Mouse (Mus musculus): ENCODE measurements around the gene Asrgl1. TPM values are rescaled to one million over a fixed set of nuclear protein-coding genes. Genes with fewer than 3 reads are reported as not detected.
"Not testable (repeated sequence)": the region's sequence is repeated elsewhere in the genome, so short reads cannot be mapped to it uniquely, and the experiment has no call there.

The Asrgl1 gene
- polyA plus RNA-seq, 1 experiment = 3.3 TPM

GRCm38 (mm10) chr19:9087821-9088220, 47.6 kb downstream of the Asrgl1 start, which contains the start of gene Scgb1a1:
TSS of gene Scgb1a1 (minus strand) at chr19:9087958.
- H3K4me3 ChIP-seq (ENCODE audit: insufficient read depth, low read length) = no peak within 1 kb of the TSS
- H3K4me1 ChIP-seq (ENCODE audit: control insufficient read depth, insufficient read depth, low read length) = peaks cover 8% of the 10 kb centered on the region
- no peak within 1 kb of the TSS for H3K27ac ChIP-seq (ENCODE audit: insufficient read depth, low read length)
- TF ChIP-seq CTCF (IDR thresholded peaks at IDR 0.05; ENCODE audit: borderline replicate concordance, insufficient read depth, low read length) (no peak), POLR2A (IDR thresholded peaks at IDR 0.05; ENCODE audit: low read depth, low read length) (no peak)

GRCm38 (mm10) chr19:9083892-9084291, 51.5 kb downstream of the Asrgl1 start:
- not testable (repeated sequence) for H3K4me3 ChIP-seq (ENCODE audit: insufficient read depth, low read length); H3K27ac ChIP-seq (ENCODE audit: insufficient read depth, low read length)
- peaks cover 18% of the 10 kb centered on the region for H3K4me1 ChIP-seq (ENCODE audit: control insufficient read depth, insufficient read depth, low read length)

- Histone ChIP-seq H3K4me3 (ENCODE audit: insufficient read depth, low read length) (no peak overlapping the region), H3K27ac (ENCODE audit: insufficient read depth, low read length) (peak overlapping the region; percentile 63), H3K4me1 (ENCODE audit: control insufficient read depth, insufficient read depth, low read length) (peaks cover 18% of the 10 kb centered on the region)
- no peak for TF ChIP-seq CTCF (IDR thresholded peaks at IDR 0.05; ENCODE audit: borderline replicate concordance, insufficient read depth, low read length)
- no peak for TF ChIP-seq POLR2A (IDR thresholded peaks at IDR 0.05; ENCODE audit: low read depth, low read length)
Measured at GRCm38 (mm10) chr19:9083010-9083355, 52.5 kb downstream of the Asrgl1 start.

- H3K27ac ChIP-seq (ENCODE audit: insufficient read depth, low read length) = peak overlapping the region; percentile 65
- TF ChIP-seq CTCF (IDR thresholded peaks at IDR 0.05; ENCODE audit: borderline replicate concordance, insufficient read depth, low read length) = peak; percentile 81
- no peak for TF ChIP-seq POLR2A (IDR thresholded peaks at IDR 0.05; ENCODE audit: low read depth, low read length)
- peaks cover 20% of the 10 kb centered on the region for H3K4me1 ChIP-seq (ENCODE audit: control insufficient read depth, insufficient read depth, low read length)
- no peak overlapping the region for H3K4me3 ChIP-seq (ENCODE audit: insufficient read depth, low read length)
Measured at GRCm38 (mm10) chr19:9082191-9083009, 53.0 kb downstream of the Asrgl1 start.

- Histone ChIP-seq H3K4me1 (ENCODE audit: control insufficient read depth, insufficient read depth, low read length) (peaks cover 27% of the 10 kb centered on the region), H3K4me3 (ENCODE audit: insufficient read depth, low read length) (no peak overlapping the region), H3K27ac (ENCODE audit: insufficient read depth, low read length) (peak overlapping the region; percentile 65)
- TF ChIP-seq CTCF (IDR thresholded peaks at IDR 0.05; ENCODE audit: borderline replicate concordance, insufficient read depth, low read length) (no peak), POLR2A (IDR thresholded peaks at IDR 0.05; ENCODE audit: low read depth, low read length) (no peak)
Measured at GRCm38 (mm10) chr19:9081311-9082190, 53.9 kb downstream of the Asrgl1 start.

- TF ChIP-seq POLR2A (IDR thresholded peaks at IDR 0.05; ENCODE audit: low read depth, low read length) (no peak; the same call in 1 of the 2 replicates), CTCF (IDR thresholded peaks at IDR 0.05; ENCODE audit: borderline replicate concordance, insufficient read depth, low read length) (no peak)
Measured at GRCm38 (mm10) chr19:9079916-9080315, 55.5 kb downstream of the Asrgl1 start.

GRCm38 (mm10) chr19:9076982-9077660, 58.3 kb downstream of the Asrgl1 start:
- TF ChIP-seq CTCF (IDR thresholded peaks at IDR 0.05; ENCODE audit: borderline replicate concordance, insufficient read depth, low read length) (no peak), POLR2A (IDR thresholded peaks at IDR 0.05; ENCODE audit: low read depth, low read length) (no peak)
- H3K4me3 ChIP-seq (ENCODE audit: insufficient read depth, low read length) = no peak overlapping the region
- peaks cover 38% of the 10 kb centered on the region for H3K4me1 ChIP-seq (ENCODE audit: control insufficient read depth, insufficient read depth, low read length)
- H3K27ac ChIP-seq (ENCODE audit: insufficient read depth, low read length) = peak overlapping the region; percentile 67

More at GRCm38 (mm10) chr19:9079916-9080315, 55.5 kb downstream of the Asrgl1 start:
- peaks cover 35% of the 10 kb centered on the region for H3K4me1 ChIP-seq (ENCODE audit: control insufficient read depth, insufficient read depth, low read length)
- no peak overlapping the region for H3K4me3 ChIP-seq (ENCODE audit: insufficient read depth, low read length)
- H3K27ac ChIP-seq (ENCODE audit: insufficient read depth, low read length) = peak overlapping the region; percentile 80

GRCm38 (mm10) chr19:9076035-9076434, 59.4 kb downstream of the Asrgl1 start:
- TF ChIP-seq CTCF (IDR thresholded peaks at IDR 0.05; ENCODE audit: borderline replicate concordance, insufficient read depth, low read length) (no peak), POLR2A (IDR thresholded peaks at IDR 0.05; ENCODE audit: low read depth, low read length) (no peak)
- Histone ChIP-seq H3K4me3 (ENCODE audit: insufficient read depth, low read length) (no peak overlapping the region), H3K27ac (ENCODE audit: insufficient read depth, low read length) (peak overlapping the region; percentile 53), H3K4me1 (ENCODE audit: control insufficient read depth, insufficient read depth, low read length) (peaks cover 43% of the 10 kb centered on the region)

GRCm38 (mm10) chr19:9075558-9075957, 59.9 kb downstream of the Asrgl1 start:
- Histone ChIP-seq H3K4me1 (ENCODE audit: control insufficient read depth, insufficient read depth, low read length) (peaks cover 47% of the 10 kb centered on the region), H3K4me3 (ENCODE audit: insufficient read depth, low read length) (no peak overlapping the region), H3K27ac (ENCODE audit: insufficient read depth, low read length) (peak overlapping the region; percentile 53; the same call in 1 of the 2 replicates)
- TF ChIP-seq POLR2A (IDR thresholded peaks at IDR 0.05; ENCODE audit: low read depth, low read length) (no peak), CTCF (IDR thresholded peaks at IDR 0.05; ENCODE audit: borderline replicate concordance, insufficient read depth, low read length) (no peak)
